Mouse (Mus musculus) frontal cortex, postnatal 25 days (tissue): ENCODE results near the gene Hdhd5.

Experiments used
- DNase-seq, 2 experiments: peaks; one replicate each; pipeline ENCODE4 v3.0.0; 2022; ENCODE audit warnings: low spot score in 2 of 2

Hdhd5 gene

DNA sequence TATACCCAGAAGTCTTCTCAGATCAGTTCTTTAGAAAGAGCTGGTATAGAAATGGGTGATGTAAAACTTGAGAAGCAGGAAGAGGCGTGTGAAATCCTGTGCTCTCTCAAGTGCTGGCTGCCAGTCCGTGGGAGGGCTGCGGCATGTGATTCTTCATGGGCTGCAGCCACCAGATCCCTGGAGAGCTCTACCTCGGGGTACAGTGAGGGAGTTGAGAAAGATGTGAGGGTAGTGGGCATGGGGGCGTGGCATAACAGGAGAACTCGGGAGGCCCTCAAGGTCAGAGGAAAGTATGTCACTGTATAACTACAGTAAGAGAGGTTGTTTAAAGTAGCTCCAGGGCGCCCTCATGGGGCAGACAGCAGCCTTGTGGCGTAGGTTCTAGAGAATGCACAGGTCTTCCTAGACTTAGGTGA, 47.9 kb downstream of the Hdhd5 start:
- no peak for DNase-seq

DNA sequence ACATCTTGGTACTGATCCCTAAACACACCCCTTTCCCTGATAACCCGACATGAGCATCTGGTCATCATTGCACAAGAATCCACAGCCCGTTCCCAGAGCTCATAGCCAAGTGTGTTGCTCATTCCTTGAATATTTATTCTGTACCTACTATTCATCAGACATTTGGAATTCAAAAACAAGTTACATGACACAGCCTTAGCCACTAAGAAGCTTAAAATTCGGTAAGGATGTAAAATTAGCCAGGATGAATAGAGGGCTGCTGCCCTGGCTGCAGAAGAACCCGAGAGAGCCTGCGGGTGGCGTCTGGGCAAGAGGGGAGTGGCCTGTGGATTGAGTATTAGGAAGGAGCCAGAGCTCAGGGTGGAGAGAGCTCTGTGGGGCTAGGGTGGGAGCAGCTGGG, 48.4 kb downstream of the Hdhd5 start:
- no peak for DNase-seq

DNA sequence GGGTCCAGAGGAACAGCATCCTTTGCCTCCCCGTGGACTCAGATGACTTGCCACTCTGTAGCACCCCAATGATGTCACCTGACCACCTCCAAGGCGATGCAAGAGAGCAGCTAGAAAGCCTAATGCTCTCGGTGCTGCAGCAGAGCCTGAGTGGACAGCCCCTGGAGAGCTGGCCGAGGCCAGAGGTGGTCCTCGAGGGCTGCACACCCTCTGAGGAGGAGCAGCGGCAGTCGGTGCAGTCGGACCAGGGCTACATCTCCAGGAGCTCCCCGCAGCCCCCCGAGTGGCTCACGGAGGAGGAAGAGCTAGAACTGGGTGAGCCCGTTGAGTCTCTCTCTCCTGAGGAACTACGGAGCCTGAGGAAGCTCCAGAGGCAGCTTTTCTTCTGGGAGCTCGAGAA, 49.1 kb downstream of the Hdhd5 start:
- no peak for DNase-seq

DNA sequence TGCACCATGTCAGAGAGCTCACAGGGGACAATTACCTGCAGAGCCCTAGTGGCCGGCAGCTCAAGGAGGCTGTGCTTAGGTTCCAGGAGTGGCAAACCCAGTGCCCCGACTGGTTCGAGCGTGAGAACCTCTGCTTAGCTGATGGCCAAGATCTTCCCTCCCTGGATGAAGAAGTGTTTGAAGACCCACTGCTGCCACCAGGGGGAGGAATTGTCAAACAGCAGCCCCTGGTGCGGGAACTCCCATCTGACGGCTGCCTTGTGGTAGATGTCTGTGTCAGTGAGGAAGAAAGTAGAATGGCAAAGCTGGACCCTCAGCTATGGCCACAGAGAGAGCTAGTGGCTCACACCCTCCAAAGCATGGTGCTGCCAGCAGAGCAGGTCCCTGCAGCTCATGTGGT, 49.6 kb downstream of the Hdhd5 start:
- no peak for DNase-seq

DNA sequence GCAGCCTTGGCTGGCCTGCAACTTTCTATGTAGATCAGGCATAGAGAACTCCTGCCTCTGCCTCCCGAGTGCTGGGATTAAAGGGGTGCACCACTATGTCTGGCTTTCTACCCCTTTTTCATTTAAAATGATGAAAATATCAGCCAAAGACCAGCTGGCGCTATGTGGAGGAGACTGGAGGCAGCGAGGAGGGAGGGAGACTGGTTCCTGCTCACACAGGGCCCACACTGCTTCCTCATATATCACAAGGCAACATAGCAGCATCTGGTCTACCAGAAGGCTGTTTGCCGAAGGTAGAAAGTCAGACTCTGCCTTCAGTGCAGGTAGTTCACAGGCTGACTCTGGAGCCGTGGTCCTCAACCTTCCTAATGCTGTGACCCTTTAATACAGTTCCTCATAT, 50.8 kb downstream of the Hdhd5 start:
- no peak for DNase-seq

DNA sequence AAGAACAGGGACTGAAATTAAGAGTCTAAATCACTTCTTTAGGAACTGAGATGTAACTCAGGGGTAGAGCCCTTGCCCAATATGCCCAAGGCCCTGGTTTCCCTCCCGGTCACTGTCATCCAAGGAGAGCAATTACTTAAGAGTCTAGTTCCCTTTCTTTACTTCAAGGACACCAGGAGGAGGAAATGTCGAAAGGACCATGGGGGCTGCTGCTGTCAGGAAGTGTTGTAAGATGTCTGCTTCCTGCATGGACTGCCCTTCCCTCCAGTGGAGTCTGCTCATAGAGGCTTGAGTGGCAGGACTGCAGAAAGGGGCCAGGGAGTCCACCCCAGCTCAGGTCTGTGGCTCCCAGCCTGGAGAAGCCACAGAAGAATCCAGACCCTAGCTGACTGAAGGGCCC, 51.8 kb downstream of the Hdhd5 start:
- no peak for DNase-seq

DNA sequence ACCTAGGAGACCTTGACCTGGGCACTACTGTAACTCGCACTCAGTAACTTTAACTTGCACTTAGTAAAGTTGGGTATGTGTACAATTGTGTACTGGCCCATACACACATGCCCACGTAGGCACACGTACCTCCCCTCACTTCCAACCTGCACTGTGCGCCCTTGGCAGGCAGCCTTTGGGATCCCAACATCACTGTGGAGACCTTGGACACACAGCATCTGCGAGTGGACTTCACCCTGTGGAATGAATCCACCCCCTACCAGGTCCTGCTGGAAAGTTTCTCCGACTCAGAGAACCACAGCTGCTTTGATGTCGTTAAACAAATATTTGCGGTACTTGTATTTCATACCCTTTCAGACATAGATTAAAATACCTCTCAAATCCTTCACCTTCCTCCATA, 55.8 kb downstream of the Hdhd5 start:
- no peak for DNase-seq

DNA sequence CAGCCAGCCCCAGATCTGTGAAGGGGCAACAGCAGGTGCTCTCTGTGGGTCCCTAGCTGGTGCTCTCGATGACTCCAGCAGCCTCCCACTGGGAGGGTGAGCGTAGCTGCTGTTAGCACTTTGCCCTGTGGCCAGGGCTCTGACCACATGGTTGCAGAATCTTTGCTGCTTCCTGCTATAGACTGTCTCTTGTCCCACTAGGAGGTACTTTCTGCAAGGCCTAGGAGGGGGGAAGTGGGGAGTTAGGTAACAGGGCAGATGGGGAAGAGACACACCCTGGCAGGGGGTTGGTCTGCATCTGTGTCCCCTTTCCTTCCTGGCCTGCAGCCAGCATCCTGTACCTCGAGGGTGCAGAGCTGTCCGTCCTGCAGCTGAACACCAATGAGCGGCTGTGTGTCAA, 57.7 kb downstream of the Hdhd5 start:
- DNase-seq, result no peak

DNA sequence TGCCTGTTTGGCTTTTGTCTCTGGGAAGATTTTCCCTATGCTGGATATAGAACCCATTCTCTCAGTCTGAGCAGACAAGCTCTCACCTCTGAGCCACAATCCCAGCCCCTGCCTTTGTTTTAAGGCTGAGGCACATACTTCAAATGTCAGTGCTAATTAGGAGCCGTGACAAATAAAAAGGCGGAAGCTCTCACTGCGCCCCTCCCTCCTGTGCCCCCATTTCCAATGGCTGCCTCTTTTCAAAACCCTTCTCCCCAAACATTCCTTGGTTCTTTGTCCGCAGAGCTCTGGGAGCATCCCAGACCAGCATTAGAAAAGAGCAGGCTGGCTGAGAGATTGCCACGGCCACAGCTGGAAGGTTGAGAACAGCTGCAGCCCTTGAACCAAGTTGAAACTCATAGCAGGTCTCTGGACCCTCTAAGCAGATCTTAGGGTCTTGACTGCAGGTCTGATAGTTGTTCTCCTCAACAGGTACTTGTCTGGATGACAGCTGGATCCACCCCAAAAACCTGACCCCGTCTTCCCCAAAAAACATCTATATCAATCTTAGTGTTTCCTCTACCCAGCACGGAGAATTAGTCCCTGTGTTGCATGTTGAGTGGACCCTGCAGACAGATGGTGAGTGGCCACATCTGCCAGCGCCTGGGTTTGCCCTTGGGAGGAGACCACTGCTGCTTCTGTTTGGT, 58.5 kb downstream of the Hdhd5 start:
- DNase-seq, result no peak

DNA sequence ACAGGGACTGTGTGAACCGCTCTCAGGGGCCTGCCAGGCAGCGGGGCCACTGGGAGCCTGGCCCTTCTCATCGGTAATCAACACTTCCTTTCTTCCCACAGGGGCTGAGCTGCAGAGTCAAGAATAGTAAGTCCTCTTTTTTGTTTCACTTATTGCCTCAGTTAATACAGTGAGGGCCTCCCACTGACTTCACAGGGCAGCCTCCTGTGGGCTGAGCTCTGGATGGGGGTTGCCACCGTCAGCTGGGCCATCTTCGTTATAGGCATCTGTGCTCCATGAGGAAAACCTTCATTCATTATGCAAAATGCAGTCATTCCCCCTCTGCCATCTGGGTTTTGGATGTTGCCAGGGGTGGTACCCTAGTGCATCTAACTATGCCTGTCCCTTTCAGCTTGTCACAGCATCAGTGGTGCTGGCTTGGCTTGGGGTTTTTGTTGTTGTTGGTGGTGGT, 59.1 kb downstream of the Hdhd5 start:
- no peak for DNase-seq

DNA sequence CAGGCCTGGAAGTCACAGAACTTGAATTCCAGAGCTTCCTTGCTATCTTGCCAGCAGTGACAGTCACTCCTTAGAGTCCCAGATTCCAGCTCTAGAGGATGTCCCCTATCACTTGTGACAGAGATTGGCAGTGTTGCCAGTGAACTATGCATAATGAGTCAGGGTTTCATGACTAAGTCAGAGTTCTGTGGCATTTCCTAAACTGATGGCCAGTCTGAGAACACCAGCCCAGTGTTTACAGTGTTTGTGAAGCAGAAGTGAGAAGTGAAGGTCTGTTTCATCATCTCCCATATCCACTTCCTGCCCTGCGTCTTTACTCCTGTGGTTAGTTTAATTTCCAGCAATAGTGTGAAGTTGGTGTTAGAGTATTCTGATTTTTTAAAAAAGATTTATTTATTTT, 60.5 kb downstream of the Hdhd5 start:
- DNase-seq, result no peak

DNA sequence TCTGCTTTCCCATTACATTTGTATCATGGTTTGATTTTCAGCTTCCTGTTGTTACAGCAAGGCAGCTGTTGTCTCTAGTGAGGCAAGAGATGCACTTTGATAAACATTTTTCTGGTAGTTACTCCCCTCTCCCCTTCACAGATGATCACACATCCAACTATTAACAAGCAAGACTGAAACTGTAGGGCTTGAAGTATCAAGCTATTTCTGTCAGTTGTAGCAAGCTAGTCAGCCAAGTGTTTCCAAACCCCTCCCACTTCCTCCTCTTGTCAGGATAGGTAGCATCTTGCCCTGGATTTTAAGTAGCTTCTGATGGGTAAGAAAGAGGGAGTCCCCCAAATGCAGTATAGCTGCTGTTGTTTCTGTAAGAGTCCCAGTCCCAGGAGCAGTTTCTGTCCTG, 61.3 kb downstream of the Hdhd5 start:
- DNase-seq, result no peak

DNA sequence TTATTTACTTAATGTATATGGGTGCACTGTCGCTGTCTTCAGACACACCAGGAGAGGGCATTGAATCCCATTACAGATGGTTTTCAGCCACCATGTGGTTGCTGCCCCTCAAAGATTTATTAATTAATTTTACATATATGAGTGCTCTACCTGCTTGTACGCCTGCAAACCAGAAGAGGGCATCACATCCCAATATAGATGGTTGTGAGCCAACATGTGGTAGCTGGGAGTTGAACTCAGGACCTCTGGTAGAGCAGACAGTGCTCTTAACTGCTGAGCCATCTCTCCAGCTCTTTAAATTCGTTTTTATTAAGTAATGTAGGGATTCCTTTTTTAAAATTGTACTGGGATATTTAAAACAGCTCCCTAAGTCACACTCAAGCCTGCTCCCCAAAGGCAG, 61.9 kb downstream of the Hdhd5 start:
- DNase-seq, result no peak

DNA sequence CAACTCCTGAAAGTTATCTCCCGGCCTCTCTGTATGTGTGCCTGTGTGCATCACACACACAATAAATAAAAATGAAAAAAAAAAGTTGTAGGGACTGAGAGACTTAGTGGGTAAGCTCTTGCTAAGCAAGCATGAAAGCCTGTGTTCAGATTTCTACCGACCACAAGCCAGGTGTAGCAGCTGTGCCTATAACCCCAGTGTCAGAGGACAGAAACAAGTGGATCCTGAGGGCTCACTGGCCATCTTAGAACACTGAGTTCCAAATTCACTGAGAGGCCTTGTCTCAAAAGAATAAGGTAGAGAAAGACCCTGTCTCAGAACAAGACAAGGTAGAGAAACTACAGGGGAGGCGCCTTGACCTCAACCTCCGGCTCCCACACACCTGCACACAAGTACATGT, 62.9 kb downstream of the Hdhd5 start:
- no peak for DNase-seq

DNA sequence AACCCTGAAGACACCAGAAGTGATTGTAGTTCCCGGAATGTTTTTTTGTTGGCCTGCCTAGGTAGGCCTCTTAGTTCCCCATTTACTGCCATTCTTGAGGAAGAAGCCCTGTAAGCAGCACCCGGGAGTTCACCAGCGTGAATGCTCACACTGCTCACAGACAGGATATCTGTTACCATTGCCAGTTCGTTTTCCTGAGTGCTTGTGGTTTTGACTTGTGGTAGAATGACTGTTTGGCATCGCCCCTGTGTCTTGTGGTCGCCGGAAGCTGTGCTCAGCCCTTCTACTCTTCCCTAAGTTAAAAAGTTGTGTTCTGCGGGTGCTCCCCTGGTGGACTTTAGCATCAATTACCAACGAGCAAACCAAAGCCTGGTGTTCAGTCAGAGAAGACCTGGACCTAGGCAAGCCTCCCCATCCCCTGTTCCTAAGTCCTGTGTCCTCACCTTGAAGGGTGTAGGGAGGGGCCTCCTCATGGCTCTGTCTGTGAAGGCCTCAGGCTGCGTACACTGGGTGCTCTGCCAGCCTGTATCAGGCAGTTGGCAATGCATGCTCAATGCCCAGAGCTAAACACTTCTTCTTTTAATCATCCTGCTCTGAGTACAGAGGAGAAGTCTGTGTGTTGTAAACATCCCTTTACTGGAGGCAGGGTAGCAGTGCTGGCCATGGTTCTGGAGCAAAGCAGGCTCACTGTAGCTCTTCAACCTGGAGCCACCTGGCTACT, 64.3 kb downstream of the Hdhd5 start:
- DNase-seq, result no peak

DNA sequence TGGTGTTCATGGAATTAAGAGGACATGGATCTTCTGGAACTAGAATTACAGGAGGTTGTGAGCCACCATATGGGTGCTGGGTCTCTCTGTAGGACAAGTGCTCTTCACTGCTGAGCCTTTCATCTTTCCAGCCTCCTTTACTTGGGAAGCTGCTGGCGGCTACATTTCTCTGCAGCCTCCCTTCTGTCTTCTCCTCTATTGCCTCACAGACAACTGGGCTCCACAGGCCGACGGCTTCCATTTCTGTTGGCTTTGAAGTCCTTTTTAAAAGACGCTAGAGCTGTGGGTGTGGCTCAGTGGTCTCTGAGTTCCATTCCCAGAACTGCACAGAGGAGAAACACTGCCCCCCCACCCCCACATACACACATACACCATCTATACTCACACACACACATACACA, 65.7 kb downstream of the Hdhd5 start:
- no peak for DNase-seq

DNA sequence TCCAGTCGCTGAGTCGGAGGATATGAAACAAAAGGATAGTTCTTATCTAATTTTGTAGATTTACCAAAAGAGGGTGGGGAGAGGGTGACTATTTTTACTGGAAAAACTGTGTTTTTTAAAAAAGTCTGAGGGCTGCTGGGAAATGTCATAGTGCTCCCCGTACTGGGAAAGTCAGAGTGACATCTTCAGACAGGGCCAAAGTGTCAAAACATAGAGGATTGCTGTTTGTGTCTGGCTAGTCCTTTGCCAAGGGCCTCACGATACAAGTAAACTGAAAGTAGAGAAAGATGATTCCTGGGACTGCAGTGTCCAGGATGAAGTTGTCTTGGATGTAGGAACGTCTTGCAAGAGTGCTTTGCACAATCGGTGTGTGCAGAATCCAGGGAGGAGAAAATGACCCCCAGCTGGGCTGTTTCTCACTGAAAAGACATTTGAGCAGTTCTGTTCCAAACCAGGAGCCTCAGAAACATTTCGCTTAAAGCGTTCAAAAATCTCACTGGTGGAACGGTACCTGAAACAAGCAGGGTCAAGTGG, 66.6 kb downstream of the Hdhd5 start:
- DNase-seq, result no peak

DNA sequence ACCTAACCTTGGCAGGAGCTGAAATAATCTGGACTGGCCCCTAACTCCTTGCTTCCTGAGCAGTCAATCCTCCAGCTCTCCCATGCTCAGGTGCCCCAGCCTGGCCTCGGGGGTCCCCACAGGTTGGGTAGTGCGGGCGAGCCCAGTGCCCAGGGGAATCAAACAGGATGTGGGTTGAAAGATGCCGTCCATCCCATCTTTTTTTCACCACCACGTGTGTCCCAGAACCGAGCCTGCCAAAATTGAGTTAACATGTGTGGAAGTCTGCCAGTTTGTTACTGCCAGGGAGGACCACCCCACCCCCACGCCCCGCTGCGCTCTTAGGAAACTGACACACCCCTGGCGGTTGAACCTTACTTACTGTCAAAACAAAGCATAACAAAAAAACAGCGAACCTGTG, 67.2 kb downstream of the Hdhd5 start:
- no peak for DNase-seq

DNA sequence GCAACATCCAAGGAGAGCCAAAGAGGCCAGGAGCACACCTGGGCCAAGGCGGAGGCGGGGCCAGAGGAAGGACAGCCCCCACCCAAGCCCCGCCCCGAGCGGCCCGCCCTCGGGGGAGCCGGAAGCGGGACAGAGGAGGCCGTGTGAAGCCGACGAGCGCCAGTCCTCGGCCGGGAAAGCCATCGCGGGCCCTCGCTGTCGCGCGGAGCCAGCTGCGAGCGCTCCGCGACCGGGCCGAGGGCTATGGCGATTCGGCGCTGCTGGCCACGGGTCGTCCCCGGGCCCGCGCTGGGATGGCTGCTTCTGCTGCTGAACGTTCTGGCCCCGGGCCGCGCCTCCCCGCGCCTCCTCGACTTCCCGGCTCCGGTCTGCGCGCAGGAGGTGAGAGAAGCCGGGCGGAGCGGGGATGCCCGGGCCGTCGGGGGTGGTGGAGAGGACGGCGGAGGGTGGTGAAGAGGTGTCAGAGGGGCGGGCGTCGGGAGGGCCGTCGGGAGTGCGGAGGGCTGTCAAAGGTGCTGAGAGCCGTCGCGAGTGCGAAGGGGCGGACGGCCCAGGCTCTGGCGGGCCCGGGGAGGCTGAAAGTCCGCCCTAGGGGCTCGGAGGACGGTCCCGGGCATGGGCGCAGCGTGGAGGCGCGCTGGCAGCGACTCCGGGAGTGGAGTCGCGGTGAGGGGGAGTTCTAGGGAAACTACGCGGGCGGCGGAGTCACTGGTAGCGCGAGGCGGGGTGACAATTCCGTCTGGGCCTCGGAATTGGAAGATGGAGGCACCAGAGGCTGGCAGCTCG, 67.8 kb downstream of the Hdhd5 start, which contains the start of gene Il17ra:
TSS of gene Il17ra (plus strand) at position 162 of the 786 bp plus-strand sequence.
- no peak for DNase-seq

DNA sequence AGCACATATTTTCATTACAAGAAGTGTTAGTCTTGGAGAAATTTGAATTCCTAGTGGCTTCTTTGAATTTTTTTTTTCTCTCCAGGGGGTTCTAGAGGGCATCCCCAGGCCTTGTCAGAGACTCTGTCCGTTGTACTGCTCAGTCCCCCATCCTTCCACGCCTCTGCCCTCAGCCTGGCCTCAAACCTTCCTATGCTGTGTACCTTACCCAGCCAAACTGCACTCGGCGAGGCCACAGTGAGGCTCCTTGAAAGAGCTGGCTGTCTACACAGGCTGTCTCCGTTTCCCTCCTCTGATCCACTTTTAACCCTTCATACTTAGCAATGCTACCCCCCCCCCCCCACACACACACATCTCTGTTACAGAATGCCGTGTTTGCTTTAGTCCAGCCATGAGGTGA, 68.9 kb downstream of the Hdhd5 start:
- no peak for DNase-seq

DNA sequence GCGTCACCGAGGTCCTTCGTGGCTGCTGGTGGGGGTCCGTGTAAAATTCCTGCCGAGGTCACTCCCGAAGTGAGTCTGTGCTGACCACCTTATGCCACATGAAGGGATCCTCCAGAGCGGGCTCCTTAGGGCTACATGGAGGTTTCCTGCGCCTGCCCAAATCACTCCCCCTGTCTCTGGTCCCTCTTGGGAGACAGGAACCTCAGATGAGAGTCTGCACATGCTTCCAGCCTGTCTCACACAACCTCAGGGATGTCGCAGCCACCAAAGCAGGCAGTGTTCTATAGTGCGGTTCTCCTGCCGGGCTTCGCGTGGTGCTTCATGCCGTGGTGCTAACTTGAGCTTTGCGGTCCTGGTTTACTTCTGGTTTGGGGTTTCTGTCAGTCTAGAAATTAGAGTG, 69.9 kb downstream of the Hdhd5 start:
- DNase-seq, result no peak
